Mouse (Mus musculus) liver, postnatal 0 days (tissue): ENCODE measurements around the gene Cldn10.

ENCODE experiments used
- CTCF ChIP-seq: sonication (generic); IDR thresholded peaks from 2 replicates; pipeline ENCODE4 v1.5.1; 2016; ENCODE audit warnings: antibody characterized with exemption, low read depth
- EP300 ChIP-seq: IDR thresholded peaks from 2 replicates; pipeline ENCODE4 v1.6.1; 2016; ENCODE audit warnings: antibody characterized with exemption, low read depth, mild to moderate bottlenecking

DNA sequence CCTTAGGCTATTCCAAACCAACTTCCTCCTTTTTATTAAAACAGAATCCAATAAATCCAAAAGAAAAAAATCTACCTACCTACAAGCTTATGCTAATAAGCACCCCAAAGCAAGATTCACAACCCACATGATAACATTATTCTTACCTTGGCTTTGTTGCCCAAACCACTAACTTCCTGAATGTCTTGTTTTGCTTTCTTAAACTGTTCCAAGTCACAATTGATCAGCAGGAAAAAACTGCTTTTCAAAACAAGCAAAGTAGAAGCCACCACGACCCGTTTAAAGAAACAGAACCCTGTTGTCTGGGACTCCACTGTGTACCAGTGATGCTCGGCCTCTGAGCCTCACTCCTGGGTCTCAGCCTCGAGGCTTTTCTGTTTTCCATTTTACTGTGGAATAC lies 77.2 kb downstream of the Cldn10 start:
- TF ChIP-seq CTCF = no peak
- no peak for TF ChIP-seq EP300
